Mouse (Mus musculus): Measurements from ENCODE around the gene Dpf1. TPM values are rescaled to one million over a fixed set of nuclear protein-coding genes. Genes with fewer than 3 reads are reported as not detected.

Gene Dpf1
- polyA plus RNA-seq, 1 experiment from 2014 or later = 0.72 TPM

DNA sequence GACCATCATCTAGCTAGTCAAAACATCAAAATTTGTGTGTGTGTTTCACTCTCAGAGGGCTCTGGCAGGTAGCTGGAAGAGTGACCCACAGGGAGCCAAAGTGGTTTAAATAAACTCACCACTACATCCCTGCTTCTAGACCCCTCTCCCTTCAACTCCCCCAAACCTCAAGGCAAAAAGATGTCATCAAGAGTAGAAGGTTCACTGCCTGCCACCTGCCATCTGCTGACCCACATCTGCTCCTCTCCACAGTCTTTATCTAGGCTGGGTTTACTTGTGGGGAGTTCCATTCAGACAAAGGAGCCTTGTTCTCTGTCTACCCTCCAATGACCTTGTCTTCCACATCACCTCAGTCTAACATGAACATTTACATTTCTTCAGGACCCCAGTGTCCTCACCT, 24.5 kb upstream of the Dpf1 start:
- H3K27ac ChIP-seq = no peak overlapping the region
- no peak for DNase-seq (ENCODE audit: low spot score)
- no peak overlapping the region for H3K4me3 ChIP-seq (replicated peaks; ENCODE audit: low read depth, low read length)

DNA sequence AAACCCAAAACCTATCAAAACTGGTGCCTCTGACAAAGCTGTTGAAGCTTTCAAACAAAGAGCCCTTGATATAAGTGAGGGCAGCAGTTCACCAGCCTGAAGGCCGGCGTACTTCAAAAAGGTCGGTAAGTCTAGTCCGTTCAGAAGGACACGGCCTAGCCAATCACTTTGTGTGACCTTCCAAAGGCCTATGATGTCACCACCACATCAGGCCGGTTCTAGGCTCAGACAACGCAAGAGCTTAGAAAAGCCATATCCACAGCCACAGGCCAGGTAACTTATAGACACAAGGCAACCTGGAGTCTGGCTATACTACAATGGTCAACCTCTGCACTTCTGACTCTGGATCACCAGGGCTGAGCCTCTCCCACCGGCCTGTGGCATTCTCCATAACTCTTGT, 23.8 kb upstream of the Dpf1 start:
- Histone ChIP-seq H3K9me3 (replicated peaks; ENCODE audit: low read length) (no peaks in the 10 kb centered on the region), H3K27me3 (ENCODE audit: insufficient read depth, low read length) (no peaks in the 10 kb centered on the region; the same call in 1 of the 2 replicates), H3K27ac (peak overlapping the region; percentile 57; the same call in 1 of the 2 replicates), H3K36me3 (ENCODE audit: insufficient read depth, low read length) (no peaks in the 10 kb centered on the region), H3K4me1 (replicated peaks; ENCODE audit: insufficient read depth, low read length) (0 out of 2 replicates have a peak, but pooled peaks cover 5% of the 10 kb centered on the region), H3K4me2 (ENCODE audit: low read length) (peak overlapping the region; percentile 90), H3K4me3 (replicated peaks; ENCODE audit: low read depth, low read length) (peak overlapping the region; percentile 63; the same call in 1 of the 2 replicates), H3K9ac (ENCODE audit: low read depth, low read length) (no peak overlapping the region)
- no peak for DNase-seq (ENCODE audit: low spot score)
- no peak for TF ChIP-seq CTCF (IDR thresholded peaks at IDR 0.05; ENCODE audit: low read depth)
- 75% methylated on average over 8 of the region's 8 CpGs for WGBS
- ATAC-seq (replicated peaks; ENCODE audit: low FRiP score, low read depth) = no peak

More for the DNA sequence above, 24.5 kb upstream of the Dpf1 start:
- H3K9me3 ChIP-seq (replicated peaks; ENCODE audit: low read length) = no peaks in the 10 kb centered on the region
- H3K4me2 ChIP-seq (ENCODE audit: low read length) = peak overlapping the region; percentile 90; the same call in 1 of the 2 replicates
- H3K36me3 ChIP-seq (ENCODE audit: insufficient read depth, low read length) = no peaks in the 10 kb centered on the region
- ATAC-seq (replicated peaks; ENCODE audit: low FRiP score, low read depth) = no peak
- H3K9ac ChIP-seq (ENCODE audit: low read depth, low read length) = no peak overlapping the region
- no peaks in the 10 kb centered on the region; the same call in 1 of the 2 replicates for H3K27me3 ChIP-seq (ENCODE audit: insufficient read depth, low read length)
- no peak for TF ChIP-seq CTCF (IDR thresholded peaks at IDR 0.05; ENCODE audit: low read depth)
- H3K4me1 ChIP-seq (replicated peaks; ENCODE audit: insufficient read depth, low read length) = 0 out of 2 replicates have a peak, but pooled peaks cover 5% of the 10 kb centered on the region

GRCm38 (mm10) chr7:29280801-29281200, 22.9 kb upstream of the Dpf1 start:
- Histone ChIP-seq H3K9me3 (replicated peaks; ENCODE audit: low read length) (no peaks in the 10 kb centered on the region), H3K4me1 (replicated peaks; ENCODE audit: insufficient read depth, low read length) (0 out of 2 replicates have a peak, but pooled peaks cover 5% of the 10 kb centered on the region), H3K36me3 (ENCODE audit: insufficient read depth, low read length) (no peaks in the 10 kb centered on the region), H3K9ac (ENCODE audit: low read depth, low read length) (peak overlapping the region; percentile 83), H3K4me3 (replicated peaks; ENCODE audit: low read depth, low read length) (peak overlapping the region; percentile 63), H3K4me2 (ENCODE audit: low read length) (peak overlapping the region; percentile 90), H3K27me3 (ENCODE audit: insufficient read depth, low read length) (no peaks in the 10 kb centered on the region; the same call in 1 of the 2 replicates), H3K27ac (peak overlapping the region; percentile 93)
- 9% methylated on average over 13 of the region's 13 CpGs for WGBS
- ATAC-seq (replicated peaks; ENCODE audit: low FRiP score, low read depth) = no peak
- no peak for DNase-seq (ENCODE audit: low spot score)
- no peak for TF ChIP-seq CTCF (IDR thresholded peaks at IDR 0.05; ENCODE audit: low read depth)

DNA sequence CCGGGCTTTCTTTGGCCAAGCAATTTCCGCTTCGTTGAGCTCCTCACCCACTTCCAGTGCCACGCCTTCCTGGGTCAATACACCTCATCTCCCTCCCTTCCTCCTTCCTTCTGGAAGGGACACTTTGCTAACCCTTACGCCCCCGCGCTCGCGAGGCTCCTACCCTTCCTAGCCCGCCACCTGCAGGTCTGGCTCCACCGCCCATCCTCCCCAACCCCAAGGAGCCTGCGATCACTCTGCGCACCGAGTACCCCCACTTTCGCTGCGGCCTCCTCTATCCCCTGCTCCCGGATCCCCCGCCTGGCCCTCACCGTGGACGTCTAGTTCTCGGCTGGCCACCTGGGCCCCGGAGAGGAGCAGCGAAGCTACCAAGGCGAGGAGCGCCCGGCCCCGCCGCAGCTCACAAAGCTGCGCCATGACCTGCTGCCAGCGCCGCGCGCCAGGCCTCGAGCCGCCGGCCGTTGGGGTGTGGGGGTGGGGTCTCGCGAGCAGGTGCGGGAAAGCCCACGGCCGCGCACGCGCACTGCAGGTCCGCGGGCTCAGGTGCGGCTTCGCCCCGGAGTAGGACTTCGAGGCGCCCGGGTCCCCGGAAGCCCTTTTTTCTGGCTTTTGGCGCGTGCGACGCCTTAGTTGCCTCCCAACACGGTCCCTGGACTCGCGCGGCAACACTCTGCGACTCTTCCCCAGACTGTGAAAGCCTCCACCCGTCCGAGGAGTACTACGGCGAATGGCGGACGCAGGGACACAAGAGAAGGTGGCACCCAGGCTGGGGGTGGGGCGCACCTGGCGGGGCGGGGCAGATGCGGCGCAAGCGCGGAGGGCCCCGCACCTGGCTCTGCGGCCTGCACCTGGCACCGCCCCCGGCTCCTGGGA, 22.3 kb upstream of the Dpf1 start, which contains the start of gene Spint2:
TSS of gene Spint2 (minus strand) at position 712 of the 873 bp plus-strand sequence.
- peak; percentile 54 for DNase-seq (ENCODE audit: low spot score)
- peak; percentile 92 for ATAC-seq (replicated peaks; ENCODE audit: low FRiP score, low read depth)
- Histone ChIP-seq H3K36me3 (ENCODE audit: insufficient read depth, low read length) (no peaks in the 10 kb centered on the region), H3K27ac (peak within 1 kb of the TSS; percentile 93), H3K4me1 (replicated peaks; ENCODE audit: insufficient read depth, low read length) (0 out of 2 replicates have a peak, but pooled peaks cover 5% of the 10 kb centered on the region), H3K4me3 (replicated peaks; ENCODE audit: low read depth, low read length) (peak within 1 kb of the TSS; percentile 63), H3K27me3 (ENCODE audit: insufficient read depth, low read length) (no peaks in the 10 kb centered on the region; the same call in 1 of the 2 replicates), H3K9ac (ENCODE audit: low read depth, low read length) (peak within 1 kb of the TSS; percentile 83), H3K9me3 (replicated peaks; ENCODE audit: low read length) (no peaks in the 10 kb centered on the region), H3K4me2 (ENCODE audit: low read length) (peak within 1 kb of the TSS; percentile 90)
- peak; percentile 46; the same call in 1 of the 2 replicates for TF ChIP-seq CTCF (IDR thresholded peaks at IDR 0.05; ENCODE audit: low read depth)
- under 1% methylated on average over 80 of the region's 80 CpGs for WGBS

DNA sequence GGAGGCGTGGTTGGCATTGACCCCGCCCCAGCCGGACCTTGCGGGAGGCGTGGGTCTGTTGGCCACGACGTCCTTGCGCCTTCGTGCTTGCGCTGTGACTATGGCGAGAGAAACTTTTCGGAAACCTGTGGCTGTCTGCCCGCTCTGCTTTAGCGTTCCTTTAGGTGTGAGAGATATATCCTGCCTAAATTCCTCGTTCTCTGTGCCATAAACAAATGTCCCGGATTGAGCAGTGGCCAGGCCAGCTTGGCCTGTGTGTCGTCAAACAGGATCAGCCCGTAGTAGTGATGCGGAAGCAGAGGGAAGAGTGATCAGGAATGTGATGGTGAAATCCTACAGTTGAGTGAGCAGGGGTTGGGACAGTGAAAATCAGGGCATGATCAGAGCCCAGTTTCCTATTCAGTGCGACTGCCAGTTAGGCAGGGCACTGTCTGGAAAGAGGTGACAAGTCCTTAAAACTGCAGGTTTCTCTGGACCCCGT, 21.6 kb upstream of the Dpf1 start:
- WGBS = 7% methylated on average over 21 of the region's 21 CpGs
- no peaks in the 10 kb centered on the region for H3K36me3 ChIP-seq (ENCODE audit: insufficient read depth, low read length)
- no peaks in the 10 kb centered on the region for H3K9me3 ChIP-seq (replicated peaks; ENCODE audit: low read length)
- DNase-seq (ENCODE audit: low spot score) (peak; percentile 41), ATAC-seq (replicated peaks; ENCODE audit: low FRiP score, low read depth) (peak; percentile 59)
- H3K27ac ChIP-seq = peak overlapping the region; percentile 93
- TF ChIP-seq CTCF (IDR thresholded peaks at IDR 0.05; ENCODE audit: low read depth) = no peak
- H3K4me1 ChIP-seq (replicated peaks; ENCODE audit: insufficient read depth, low read length) = 0 out of 2 replicates have a peak, but pooled peaks cover 3% of the 10 kb centered on the region
- H3K9ac ChIP-seq (ENCODE audit: low read depth, low read length) = no peak overlapping the region
- H3K4me3 ChIP-seq (replicated peaks; ENCODE audit: low read depth, low read length) = peak overlapping the region; percentile 63
- no peaks in the 10 kb centered on the region; the same call in 1 of the 2 replicates for H3K27me3 ChIP-seq (ENCODE audit: insufficient read depth, low read length)
- peak overlapping the region; percentile 90 for H3K4me2 ChIP-seq (ENCODE audit: low read length)

- Histone ChIP-seq H3K4me3 (replicated peaks; ENCODE audit: low read depth, low read length) (no peak overlapping the region), H3K4me2 (ENCODE audit: low read length) (no peak overlapping the region), H3K9me3 (replicated peaks; ENCODE audit: low read length) (no peaks in the 10 kb centered on the region), H3K27ac (no peak overlapping the region), H3K36me3 (ENCODE audit: insufficient read depth, low read length) (no peaks in the 10 kb centered on the region), H3K9ac (ENCODE audit: low read depth, low read length) (no peak overlapping the region), H3K27me3 (ENCODE audit: insufficient read depth, low read length) (no peaks in the 10 kb centered on the region; the same call in 1 of the 2 replicates), H3K4me1 (replicated peaks; ENCODE audit: insufficient read depth, low read length) (peaks cover 3% of the 10 kb centered on the region; the same call in 1 of the 2 replicates)
- 65% methylated on average over 4 of the region's 4 CpGs for WGBS
- no peak for TF ChIP-seq CTCF (IDR thresholded peaks at IDR 0.05; ENCODE audit: low read depth)
- ATAC-seq (replicated peaks; ENCODE audit: low FRiP score, low read depth) (no peak), DNase-seq (ENCODE audit: low spot score) (no peak)
Measured at GRCm38 (mm10) chr7:29283876-29284275, 19.9 kb upstream of the Dpf1 start.
